17 mouse cellular contexts compared by ENCODE assay signal in genomic region chr10:119219415-119219814, GRCm38 (mm10). TPM values are rescaled to one million over a fixed set of nuclear protein-coding genes. Genes with fewer than 3 reads are reported as not detected.
DNase-seq lines count a peak whose midpoint lies in the region; ATAC-seq lines count a peak whose summit lies in the region.
"Had no signal": no experiment of that assay in that cellular context is flagged by ENCODE, and none has a peak within 500 bp of the region (broad histone marks: within the 10 kb centered on the region; RNA-seq: fewer than 3 reads in every experiment).

No protein-coding gene starts in this region.

- H3K36me3 ChIP-seq in embryonic facial prominence, embryonic 11.5 days (replicated peaks; ENCODE audit: control insufficient read depth, insufficient read depth, low read depth, low read length), result no peaks in the 10 kb centered on the region; the same call in 1 of the 2 replicates
- H3K36me3 ChIP-seq in embryonic facial prominence, embryonic 10.5 days (replicated peaks), result peaks cover 86% of the 10 kb centered on the region

- H3K4me2 ChIP-seq in embryonic facial prominence, embryonic 11.5 days (ENCODE audit: low read depth, low read length), result no peak overlapping the region
- H3K4me2 ChIP-seq: forebrain, embryonic 12.5 days; neural tube, embryonic 13.5 days had no signal

- ATAC-seq in embryonic facial prominence, embryonic 11.5 days (replicated peaks; ENCODE audit: insufficient number of reproducible peaks, low FRiP score, low TSS enrichment, low read depth), result no peak
- 0 out of 2 replicates have a peak, but pooled peaks have one; percentile 29 for ATAC-seq in common myeloid progenitor, adult 5-6 weeks (replicated peaks; ENCODE audit: low read depth, poor library complexity, severe bottlenecking)
- ATAC-seq: Patski had no signal

- H3K27ac ChIP-seq in embryonic facial prominence, embryonic 11.5 days (replicated peaks; ENCODE audit: low read depth, low read length), result no peak overlapping the region
- H3K27ac ChIP-seq in embryonic facial prominence, embryonic 10.5 days (replicated peaks), result no peak overlapping the region
- H3K27ac ChIP-seq: forebrain, embryonic 12.5 days; heart, adult 2 months; neural tube, embryonic 13.5 days; stomach, postnatal 0 days had no signal

- peak; percentile 8 for DNase-seq in embryonic facial prominence, embryonic 11.5 days (ENCODE audit: low spot score)
- DNase-seq in embryonic facial prominence, embryonic 10.5 days (ENCODE audit: low spot score), result no peak
- DNase-seq in kidney, postnatal 10 days, result peak; percentile 45
- no peak for DNase-seq in kidney, adult 11 months
- peak; percentile 32 to 60 for DNase-seq in lung, postnatal 4 days
- no peak for DNase-seq in layer of hippocampus, adult 9-11 months
- DNase-seq: adrenal gland, postnatal 36 days; cerebellum, adult 2 months; heart, adult 2 months; layer of hippocampus, postnatal 36 days; right cerebral cortex, postnatal 14 days; thymus, postnatal 14 days had no signal

- H3K9me3 ChIP-seq in embryonic facial prominence, embryonic 11.5 days (replicated peaks; ENCODE audit: control insufficient read depth, low read length), result no peaks in the 10 kb centered on the region
- no peaks in the 10 kb centered on the region for H3K9me3 ChIP-seq in embryonic facial prominence, embryonic 10.5 days
- H3K9me3 ChIP-seq: forebrain, embryonic 12.5 days; neural tube, embryonic 13.5 days had no signal

- H3K9ac ChIP-seq in embryonic facial prominence, embryonic 11.5 days (replicated peaks; ENCODE audit: low read length), result no peak overlapping the region
- H3K9ac ChIP-seq: forebrain, embryonic 12.5 days; neural tube, embryonic 13.5 days had no signal

- H3K4me1 ChIP-seq in embryonic facial prominence, embryonic 11.5 days (ENCODE audit: control insufficient read depth, insufficient read depth, low read length), result no peaks in the 10 kb centered on the region
- H3K4me1 ChIP-seq in embryonic facial prominence, embryonic 10.5 days, result peaks cover 8% of the 10 kb centered on the region; the same call in 1 of the 2 replicates

- no peak overlapping the region for H3K4me3 ChIP-seq in embryonic facial prominence, embryonic 11.5 days (ENCODE audit: low read depth, low read length)
- H3K4me3 ChIP-seq in embryonic facial prominence, embryonic 10.5 days, result no peak overlapping the region
- H3K4me3 ChIP-seq: forebrain, embryonic 12.5 days; heart, adult 2 months; neural tube, embryonic 13.5 days had no signal

- H3K27me3 ChIP-seq in embryonic facial prominence, embryonic 11.5 days (ENCODE audit: control insufficient read depth, insufficient read depth, low read length), result no peaks in the 10 kb centered on the region
- H3K27me3 ChIP-seq in embryonic facial prominence, embryonic 10.5 days (replicated peaks; ENCODE audit: low read depth, poor library complexity, severe bottlenecking), result no peaks in the 10 kb centered on the region
- H3K27me3 ChIP-seq: forebrain, embryonic 12.5 days; neural tube, embryonic 13.5 days; Patski had no signal

- WGBS in embryonic facial prominence, embryonic 11.5 days, result 65% methylated on average over 11 of the region's 11 CpGs
- 72% methylated on average over 11 of the region's 11 CpGs for WGBS in embryonic facial prominence, embryonic 10.5 days

RNA-seq across cellular contexts. Expression of gene Cand1, which starts 20.4 kb away (rescaled TPM):
- 127 and 134 TPM in 2 replicates for polyA plus RNA-seq in embryonic facial prominence, embryonic 11.5 days (2014; fragmentation: Nextera tagmentation; extraction: Ambion mirVana)
- 98.7 TPM in 2 replicates for polyA plus RNA-seq in embryonic facial prominence, embryonic 10.5 days (2016; fragmentation: Nextera tagmentation; extraction: Ambion mirVana)
- total RNA-seq in common myeloid progenitor, adult 5-6 weeks (2017), result 57.5 and 64.1 TPM in 2 replicates

Comparison
In these comparisons a context has a peak if more than half of its experiments do, and no peak if none do; other contexts are left out.
1. DNase-seq: peak in embryonic facial prominence, embryonic 11.5 days (single experiment), kidney, postnatal 10 days (single experiment) and lung, postnatal 4 days (2 of 2); none in embryonic facial prominence, embryonic 10.5 days (single experiment), kidney, adult 11 months (single experiment) and layer of hippocampus, adult 9-11 months (single experiment).